Mouse (Mus musculus): ENCODE measurements at regions not wholly inside any gene's neighbourhood (a gene's known extent, or its start where the extent isn't known, plus 50 kb on each side); places are given as distances from the start of the nearest gene placed in this dataset.
A peak's percentile ranks its signal among the peaks of the same experiment; 100 is the strongest.

DNA sequence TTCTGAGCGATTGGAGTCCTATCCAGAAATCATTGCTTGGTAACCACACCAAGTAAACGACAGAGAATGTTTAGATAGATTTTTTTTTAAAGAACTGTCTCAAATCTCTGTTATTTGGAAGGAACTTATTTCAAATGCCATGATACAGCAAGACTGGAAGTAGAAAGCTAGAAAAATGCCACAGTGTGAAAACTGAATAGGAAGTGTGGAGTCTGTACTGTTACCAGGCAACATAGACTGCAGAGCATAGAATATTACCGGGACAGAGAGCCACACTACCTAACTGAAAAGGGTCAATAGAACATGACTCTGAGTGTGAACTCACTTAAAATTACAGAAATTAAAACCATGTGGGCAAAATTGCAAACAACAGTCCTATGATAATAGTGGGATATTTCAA lies 52.4 kb upstream of the Adcy1 start:
- no peak for DNase-seq

DNA sequence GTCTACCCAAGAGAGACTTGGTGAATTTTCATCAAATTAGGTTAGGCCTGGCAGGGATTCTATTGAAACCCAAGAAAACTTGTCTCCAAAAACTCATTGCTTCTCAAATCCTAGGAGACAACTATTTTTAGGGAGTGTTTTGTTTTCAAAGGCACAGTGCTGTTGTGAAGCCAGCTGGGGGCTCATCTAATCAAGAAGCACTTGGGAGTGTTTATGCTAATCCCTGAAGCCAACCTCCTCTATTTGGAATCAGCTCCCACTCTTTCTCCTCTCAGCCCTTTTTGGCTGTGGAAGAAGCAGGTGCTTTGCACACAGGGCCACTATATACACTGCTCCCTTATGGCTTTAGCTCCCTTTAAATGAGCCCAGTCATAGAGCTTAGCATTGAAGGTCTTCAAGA lies 64.0 kb upstream of the Adcy1 start:
- DNase-seq: no peak

DNA sequence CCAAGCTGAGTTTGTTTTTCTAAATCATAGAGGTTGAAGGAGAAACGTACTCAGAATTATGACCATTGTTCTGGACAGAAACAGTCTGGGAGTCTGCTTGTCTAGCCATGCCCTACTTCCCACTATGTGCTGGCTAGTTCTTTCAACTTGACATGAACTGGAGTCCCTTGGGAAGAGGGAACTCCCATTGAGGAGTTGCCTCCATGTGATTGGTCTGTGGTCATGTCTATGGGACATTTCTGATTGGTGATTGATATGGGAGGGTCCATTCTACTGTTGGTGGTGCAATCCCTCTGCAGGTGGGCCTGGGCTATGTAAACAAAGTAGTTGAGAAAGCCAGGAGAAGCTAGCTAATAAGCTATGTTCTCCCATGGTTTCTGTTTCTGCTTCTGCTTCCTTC lies 64.5 kb upstream of the Adcy1 start:
- no peak for DNase-seq

DNA sequence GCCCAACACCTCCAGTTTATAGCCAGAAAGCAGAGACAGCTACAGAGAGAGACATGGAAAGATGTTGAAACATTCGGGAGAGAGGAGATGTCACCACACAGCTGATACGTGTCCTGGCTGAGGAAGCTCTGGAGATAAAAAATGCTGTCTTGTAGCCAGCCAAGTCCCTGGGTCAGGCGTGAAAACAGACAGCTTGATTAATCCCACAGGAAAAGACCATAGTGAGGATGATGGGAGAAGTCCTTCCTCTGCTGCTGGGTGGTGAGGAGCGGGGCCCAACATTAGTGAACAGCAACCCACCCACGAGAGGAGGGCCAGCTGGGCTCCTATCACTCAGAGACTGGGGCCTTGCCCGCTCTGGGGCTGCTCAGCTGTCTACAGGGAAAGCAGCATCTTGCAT lies 65.8 kb upstream of the Adcy1 start:
- no peak for DNase-seq

DNA sequence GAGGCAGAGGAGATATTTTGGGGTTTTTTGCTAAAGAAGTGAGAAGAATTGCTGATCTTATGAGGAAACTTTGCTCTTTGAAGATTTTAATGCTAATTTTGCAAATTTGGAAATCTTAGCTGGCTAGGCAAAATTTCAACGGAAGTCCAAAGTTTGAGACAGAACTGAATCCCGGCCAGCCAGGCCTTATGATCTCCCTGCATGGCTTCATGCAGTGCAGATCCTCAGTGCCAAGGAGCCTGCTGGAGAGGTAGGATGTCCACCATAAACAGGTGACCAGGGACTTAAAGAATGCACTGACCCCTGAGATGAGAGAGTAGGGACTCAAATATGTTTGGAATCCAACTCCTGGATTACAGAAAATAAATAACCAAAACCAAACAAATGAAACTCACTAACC lies 69.6 kb upstream of the Adcy1 start:
- DNase-seq: peak; percentile 78

DNA sequence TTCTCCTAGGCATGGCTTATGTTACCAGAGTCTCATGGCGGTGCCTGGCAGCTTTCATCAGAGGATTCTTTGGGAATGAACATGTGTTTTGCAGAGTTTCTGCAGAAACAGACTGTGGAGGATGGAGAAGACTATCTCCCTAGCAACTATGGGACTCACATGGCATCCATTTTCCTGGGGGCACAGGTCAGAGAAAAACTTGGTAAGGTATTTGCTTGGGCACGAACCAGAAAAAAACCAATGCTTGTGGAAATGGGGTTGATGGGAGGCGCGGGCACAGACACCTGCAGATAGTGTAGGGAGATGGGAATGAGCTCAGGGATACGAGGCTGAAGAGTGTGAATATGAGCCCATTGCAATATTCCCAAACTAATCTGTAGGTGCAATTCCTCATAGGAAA lies 71.7 kb upstream of the Adcy1 start:
- DNase-seq: no peak

DNA sequence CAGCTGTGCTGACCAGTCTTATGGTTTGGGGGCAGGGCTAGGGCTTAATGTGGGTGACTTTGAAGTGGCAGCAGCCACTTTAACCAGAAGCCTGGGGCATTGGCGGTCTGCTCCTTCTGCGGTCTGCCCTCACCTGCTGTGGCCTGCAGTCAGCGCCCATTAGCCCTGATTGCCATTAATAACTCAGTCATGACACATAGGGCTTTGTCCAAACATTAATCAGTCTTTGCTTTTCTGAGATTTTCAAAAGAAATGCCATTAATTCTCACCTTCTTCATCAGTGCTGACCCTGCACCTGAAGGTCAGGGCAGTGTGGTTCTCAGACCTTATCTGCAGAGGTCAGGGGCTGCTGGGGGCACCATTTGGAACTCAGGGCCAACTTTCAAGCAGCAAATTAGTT lies 72.6 kb upstream of the Adcy1 start:
- DNase-seq: no peak

DNA sequence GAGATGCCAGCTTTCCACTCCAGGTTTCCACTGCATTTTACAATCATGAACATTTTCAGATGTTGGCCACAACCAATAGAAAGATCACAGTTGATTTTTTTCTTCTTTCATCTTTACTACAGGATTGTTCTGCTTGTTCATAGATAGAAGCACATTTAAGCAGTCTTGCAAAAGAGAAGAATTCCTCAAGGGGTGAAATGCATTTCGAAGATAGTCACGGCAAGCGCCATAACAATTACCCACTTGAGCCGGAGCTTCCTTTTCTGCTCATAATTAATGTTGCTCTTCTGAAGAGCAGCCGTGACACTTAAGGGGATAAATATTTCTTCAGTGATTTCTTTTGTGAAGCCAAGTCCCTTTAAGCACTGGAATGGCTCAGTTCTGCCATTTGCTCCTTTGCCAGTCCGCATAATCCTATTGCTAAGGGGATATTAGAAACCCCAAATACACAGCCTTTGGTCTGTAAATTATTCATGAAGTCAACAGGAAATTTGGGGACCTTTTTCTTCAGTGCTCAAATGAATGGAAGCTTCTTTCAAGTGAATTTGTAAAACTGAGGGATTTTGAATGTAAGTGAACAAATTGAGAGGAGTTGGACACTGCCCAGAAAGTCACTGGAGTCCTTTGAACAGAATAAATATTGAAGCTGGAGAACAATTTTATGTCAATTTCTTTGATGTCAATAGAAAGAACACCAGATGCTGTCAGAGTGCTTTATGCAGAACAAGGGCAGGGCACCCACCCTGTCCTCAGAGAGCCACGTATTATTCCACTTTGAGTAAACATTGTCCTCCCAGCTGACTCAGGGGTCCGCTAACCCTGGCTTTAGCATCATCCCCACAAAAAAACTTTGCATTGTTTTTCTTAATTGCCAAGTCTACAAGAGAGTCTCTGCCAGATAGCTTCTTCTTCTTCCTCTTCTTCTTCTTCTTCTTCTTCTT lies 74.1 kb upstream of the Adcy1 start:
- DNase-seq: no peak

DNA sequence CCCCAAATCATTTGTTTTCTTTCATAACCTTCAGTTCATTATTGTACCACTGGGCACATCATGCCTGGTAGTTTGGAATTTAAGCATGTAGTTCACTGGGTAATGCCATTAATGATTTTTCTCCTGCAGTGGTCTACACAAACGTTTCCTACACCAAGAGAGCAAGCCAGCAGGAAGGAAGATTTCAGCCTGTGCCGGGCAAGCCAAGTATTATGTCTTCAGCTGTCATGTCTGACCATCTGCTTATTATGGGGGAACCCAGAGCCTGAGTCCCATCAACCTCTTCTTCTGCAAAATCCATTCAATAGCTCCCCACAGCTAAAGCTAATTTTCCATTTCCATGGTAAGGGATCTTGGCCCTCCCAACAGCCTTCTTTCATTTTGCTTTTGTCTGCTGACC lies 75.3 kb upstream of the Adcy1 start:
- no peak for DNase-seq

DNA sequence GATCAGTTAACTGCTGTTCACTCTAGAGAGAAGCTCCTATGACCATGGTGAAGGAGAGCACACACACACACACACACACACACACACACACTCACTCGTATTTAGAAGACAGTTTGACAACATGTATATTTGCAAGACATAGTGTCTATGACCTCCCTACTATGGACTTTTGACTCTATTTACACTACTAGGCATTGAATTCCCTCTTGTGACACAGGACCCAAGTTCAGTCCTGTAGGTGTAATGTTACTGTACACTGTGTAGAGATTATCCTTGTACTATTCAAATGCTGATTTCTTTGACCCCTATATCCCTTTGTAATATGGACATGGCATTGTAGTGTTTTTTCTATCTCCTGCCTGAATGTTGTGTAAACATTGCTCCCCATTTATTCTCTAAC lies 76.2 kb upstream of the Adcy1 start:
- no peak for DNase-seq

DNA sequence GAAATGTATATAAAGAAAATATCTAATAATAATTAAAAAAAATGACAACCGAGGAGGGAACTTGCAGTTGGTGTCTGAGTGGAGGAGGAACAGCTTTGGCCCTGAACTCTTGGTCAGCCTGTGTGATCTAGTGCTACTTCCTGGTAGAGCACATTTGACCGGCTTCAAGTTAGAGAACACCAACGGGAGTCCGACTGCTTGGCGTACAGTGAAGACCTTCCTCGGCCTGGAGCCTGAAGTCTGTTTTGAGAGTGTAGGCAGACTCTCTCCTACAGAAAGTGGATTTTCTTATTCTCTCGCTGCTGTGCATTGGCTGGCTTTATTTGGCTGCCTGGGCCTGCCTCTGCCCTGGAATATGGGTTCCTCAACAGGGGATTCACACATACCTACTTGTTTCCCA lies 81.2 kb upstream of the Adcy1 start:
- DNase-seq: no peak

DNA sequence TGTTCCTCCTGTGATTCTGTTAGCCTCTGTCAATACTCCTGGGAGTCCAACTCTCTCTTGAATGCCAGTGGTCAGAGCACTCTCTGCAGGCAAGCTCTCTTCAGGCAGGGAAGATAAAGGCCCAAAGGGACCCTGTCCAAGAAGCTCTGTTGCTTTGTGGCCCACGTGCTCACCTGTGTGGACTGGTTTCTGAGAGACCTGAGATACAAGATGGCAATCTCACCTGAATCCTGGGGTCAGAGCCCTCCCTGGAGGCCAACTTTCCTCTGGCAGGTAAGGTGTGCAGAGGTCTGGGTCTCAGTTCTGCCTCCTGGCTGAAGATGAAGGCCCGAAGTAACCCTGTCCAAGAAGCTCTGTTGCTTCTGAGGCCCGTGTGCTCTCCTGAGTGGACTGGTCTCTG lies 83.6 kb upstream of the Adcy1 start:
- DNase-seq: no peak

DNA sequence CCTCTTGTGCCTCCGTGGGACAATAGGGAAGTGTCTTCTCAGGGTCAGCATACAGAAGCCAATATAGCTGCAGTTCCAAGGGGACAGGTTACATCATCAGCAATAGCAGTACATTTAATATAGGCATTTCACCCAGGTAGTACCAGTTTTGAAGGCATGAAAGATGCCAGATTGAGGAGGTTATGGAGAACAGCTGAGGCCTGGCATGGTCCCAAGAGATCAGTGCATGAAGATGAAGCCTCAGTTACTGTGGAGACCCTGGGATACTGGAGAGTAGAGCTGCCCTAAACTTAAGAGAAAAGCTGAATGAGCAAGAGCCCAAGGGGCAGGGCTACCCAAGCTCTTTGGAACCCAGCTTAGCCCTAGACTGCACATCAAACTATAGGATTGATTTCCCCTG lies 94.1 kb upstream of the Adcy1 start:
- no peak for DNase-seq

DNA sequence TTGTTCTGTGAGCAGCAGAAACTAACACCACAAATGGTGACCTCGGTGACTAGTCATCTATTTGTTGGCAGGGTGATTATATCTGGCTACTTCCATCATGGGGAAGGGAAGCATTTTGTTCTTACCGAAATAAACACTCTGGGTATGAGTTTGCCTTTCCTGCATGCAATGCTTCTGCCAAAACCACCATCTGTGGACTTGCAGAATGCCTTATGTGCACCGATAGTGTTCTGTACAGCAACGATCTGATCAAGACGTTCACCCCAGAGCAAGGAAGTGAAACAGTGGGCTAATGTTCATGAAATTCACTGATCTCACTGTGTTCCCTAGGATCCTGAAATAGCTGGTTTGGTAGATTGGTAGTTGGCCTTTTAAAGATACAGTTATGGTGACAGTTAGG lies 96.3 kb upstream of the Adcy1 start:
- no peak for DNase-seq

DNA sequence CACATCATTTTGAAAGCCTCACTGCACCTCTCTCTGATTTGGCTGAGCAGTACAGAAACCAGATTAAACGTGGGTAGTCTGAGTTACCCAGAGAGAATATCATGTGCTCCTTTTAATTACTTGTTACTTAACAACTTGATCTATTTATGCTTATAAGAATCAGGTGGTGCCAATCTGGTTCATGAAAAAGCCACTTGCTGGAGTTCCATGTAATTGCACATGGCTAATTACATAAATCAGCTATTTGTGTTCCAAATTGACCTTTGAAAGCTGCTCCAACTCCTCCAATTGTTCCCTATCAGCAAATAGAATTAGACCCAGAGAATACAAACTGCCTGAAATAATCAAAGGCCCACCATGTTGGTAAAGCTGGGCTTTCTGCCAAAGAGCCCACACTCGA lies 98.8 kb upstream of the Adcy1 start:
- DNase-seq: peak; percentile 14

DNA sequence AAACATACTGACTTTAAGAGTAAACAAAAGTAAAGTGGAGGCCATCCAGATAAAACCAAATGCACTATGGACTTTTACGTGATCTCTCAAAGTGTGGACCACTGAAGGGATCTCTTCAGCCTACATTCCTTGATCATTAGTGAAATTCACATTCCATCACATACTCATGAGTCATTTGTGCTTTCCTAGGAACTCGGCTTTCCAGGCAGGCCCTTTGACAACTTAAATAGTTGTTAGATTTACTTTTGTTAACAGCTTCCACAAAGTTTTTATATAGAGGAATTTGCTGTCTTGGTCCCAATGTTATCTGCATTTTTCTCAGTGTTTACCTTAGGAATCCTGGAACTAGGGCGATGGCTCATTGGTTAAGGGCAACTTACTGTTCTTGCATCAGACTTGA lies 99.7 kb upstream of the Adcy1 start:
- DNase-seq: no peak

DNA sequence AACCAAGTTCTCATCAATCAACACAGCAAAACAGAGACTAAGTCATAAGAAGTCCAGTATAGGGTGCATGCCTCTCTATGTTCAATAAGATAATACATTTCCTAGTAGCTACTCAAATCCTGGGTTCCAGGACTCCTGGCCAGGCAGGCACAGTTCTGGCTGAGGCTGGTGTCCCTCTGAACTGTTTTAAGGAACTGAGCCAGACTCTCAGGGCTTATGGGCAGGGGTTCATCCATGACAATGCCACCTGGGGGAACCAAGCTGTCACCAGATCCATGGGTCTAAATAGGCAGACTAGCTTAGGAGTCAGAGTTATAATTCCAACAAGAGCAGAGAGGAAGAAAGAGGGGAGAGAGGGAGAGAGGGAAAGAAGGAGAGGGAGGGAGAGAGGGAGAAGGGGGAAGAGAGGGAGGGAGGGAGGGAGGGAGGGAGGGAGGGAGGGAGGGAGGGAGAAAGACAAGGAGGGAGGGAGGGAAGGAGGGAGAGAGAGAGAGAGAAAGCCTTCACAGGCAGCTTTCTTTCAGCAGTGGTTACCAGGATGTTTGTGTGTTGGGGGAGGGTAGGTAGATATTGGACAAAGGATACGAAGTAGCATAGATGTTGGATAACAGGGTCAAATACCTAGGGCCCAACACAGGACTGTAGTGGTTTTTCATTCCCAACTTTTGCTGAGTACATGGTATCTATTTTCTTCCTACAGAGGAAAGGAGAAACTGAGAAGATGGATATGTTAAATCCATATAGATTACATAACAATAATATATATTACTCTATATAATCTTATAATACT lies 100.3 kb upstream of the Adcy1 start:
- no peak for DNase-seq

DNA sequence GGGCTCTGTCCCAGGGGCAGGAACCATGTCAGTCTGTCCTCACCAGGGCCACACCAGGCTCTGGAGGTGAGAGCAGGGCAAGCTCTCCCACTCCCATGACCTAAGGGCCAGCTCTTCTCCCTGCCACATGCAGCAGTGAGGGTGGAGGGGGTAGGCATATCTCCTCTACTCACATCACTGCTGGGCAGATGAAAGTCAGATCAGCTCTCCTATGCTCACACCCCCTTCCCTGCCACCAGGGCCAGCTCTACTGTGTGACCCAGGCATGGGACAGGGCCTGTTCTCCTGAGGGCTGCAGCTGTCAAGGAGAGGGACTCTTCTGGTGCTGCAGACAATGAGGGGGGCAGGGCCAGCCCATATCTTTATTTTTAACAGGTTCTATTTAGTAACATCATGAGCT lies 101.0 kb upstream of the Adcy1 start:
- no peak for DNase-seq

DNA sequence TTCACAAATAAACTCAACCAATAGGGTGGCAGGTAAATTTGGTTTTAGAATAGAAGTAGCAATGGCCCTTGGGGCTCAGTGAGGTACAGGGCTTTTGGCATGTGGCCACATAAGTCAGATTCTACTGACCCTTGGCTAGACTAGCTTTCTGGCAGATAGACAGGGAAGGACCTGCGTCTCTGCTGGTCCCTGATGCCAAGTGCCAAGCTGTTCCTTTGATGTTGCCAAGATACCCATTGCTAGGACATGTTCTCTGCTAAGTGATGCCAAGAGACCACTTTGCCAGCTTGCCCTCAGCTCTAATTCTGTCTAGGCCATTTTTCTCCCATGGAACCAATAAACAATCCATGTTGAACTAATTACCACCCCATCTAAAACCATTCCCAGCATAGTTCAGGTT lies 110.5 kb upstream of the Adcy1 start:
- peak; percentile 5 for DNase-seq

DNA sequence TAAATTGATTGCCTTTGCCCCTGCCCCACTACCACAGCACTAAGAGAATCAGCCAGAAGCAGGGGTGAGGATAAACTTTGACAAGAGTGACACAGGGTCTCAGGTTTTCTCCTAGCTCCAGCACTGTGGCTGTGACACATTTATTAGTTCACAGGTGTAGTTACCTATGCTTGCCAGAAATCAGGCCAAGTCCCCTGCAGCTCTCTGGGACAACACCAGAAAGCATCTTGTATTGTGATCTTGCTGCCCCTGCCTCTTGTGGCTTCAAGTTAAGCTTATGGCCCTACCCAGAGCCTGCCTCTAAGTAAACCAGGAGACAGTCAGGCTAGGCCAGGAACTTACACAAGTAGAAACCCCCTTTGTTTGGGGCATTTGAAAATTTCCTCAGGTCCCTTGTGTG lies 111.9 kb upstream of the Adcy1 start:
- DNase-seq: no peak

DNA sequence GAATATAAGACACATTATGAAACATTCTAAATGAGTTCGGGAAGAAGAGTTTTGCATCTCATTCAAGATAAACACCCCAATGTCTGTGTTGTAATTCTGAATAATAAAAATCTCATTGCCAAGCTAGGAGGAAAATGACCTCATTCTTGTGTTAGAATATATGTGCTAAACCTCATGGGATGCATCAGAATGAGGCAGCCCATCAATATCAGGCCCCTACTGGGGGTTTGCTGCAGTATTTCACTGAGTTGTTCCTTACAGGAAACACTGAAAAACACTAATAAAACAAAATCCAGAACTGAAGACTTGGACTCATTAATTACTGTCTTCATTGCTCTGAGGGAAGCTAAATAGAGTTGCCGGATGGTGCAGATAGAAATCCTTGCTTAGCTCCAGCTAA lies 111.6 kb upstream of the Gm11983 start:
- no peak for DNase-seq

DNA sequence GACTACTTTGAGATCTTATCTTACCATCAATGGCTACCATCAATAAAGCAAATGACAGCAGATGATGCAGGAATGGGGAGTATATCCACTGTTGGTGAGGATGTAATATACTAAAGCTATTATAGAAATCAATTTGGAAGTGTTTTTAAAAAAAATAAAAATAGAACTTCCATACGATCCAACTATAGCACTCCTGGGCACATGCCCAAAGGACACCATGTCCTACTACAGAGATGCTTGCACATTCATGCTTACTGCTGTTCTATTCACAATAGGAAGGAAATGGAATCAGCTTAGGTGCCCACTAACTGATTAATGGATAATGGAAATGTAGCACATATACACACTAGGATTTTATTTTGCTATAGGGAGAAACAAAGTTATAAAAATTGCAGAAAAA lies 96.7 kb upstream of the Gm11983 start:
- DNase-seq: no peak

DNA sequence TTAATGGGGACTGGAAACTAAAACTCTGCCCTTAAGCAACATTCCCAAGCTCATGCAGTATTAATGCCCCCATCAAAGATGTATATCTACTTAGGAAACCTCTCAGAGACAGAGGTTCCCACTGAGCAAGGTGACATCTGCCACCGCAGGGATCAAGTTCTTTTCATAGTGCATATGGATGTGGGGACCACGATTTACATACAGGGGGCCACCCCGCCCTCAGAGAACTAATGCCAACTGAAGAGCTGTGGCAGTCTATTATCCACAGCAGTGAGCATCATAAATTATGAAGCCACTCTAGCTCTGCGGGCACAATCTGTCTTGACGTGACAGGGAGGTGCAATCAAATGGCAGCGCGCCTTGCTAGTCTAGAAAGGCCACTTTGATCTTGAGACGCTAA lies 88.6 kb upstream of the Gm11983 start:
- no peak for DNase-seq

DNA sequence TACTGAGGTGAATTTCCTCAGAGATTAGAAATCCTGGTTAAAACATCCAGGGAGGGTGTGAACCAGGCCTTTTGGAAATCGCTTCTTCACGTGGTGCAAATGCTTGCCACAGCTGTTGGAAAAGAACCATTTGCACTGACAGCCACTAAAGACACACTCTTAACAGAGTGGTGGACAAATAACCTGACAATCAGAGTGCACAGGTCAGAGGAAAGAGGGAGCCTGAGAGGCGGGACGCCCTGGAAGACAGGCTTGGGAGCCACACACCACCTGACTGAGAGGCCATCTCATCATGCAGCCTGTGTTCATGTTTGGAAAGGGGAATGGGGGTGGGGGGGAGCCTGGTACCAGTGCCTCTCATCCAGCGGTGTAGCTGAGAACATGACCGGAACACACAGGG lies 87.0 kb upstream of the Gm11983 start:
- DNase-seq: no peak

DNA sequence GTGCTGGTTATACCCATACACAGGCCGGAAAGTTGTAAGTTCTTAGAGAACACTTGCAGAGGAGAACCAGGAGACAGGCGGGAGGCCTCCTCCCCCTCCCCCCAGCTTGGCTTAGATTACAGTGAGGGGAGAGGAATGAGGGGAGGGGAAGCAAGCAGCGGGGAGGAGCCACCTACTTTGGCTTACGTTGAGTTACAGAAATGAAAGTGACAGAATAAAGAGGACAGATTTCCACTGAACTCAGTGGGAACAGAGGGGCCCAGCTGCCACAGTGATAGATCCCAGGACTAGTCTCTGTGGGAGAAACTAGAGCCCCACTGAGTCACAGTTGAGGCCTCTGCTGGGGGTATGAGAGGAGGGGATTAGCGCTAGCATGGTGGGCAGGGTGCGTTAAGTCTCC lies 86.5 kb upstream of the Gm11983 start:
- DNase-seq: no peak

All from kidney, adult 9 months (tissue).